Mouse (Mus musculus) T-cell, adult 2 months (primary cell): ENCODE data around the gene Hic1.

Source experiments
- DNase-seq: peaks from one replicate; pipeline ENCODE4 v3.0.0; 2022; ENCODE audit warnings: low spot score

The Hic1 gene

DNA sequence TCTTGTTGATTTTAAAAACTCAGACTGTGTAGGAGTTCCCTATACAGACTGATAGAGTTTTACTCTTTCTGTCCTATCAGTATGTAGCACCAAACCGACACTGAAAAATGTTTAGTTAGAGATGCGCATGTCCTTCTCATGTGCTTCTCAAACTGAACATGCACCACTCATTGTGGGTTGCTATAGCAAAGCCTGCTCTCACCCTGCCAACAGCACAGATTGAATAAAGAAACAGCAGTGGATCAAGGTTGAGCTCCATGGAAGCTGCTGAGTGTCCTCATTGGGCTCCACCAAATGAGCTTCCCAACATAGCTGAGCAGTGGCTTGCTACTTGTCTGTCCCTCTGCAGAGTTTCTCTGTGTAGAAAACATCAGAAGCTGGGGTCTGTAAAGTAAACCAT, 51.2 kb downstream of the Hic1 start:
- no peak for DNase-seq

DNA sequence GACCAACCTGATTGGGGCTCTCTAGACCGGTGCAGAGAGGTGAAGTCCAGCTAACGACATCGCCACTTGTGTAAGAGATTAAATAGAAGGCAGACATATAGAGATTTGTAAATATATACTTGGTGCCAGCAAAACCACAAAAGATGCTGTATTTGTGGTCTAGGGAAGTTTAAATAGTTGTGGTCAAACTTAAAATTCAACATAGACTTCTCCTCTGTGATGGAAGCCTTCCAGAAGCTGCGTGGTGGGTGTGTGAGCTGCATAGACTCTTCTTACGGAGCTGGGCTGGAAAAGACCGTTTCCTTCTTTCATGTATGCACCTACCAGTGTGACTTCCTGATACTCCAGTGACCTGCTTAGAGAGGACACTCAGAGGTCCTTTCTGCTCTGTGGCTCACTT, 52.9 kb downstream of the Hic1 start:
- DNase-seq: no peak
